9 mouse cellular contexts compared by ENCODE assay signal in genomic region chr15:9072630-9073029, GRCm38 (mm10). TPM values are rescaled to one million over a fixed set of nuclear protein-coding genes. Genes with fewer than 3 reads are reported as not detected.
A peak's percentile ranks its signal among the peaks of the same experiment; 100 is the strongest.
DNase-seq lines count a peak whose midpoint lies in the region; ATAC-seq and TF ChIP-seq lines count a peak whose summit lies in the region.
"Had no signal": no experiment of that assay in that cellular context is flagged by ENCODE, and none has a peak within 500 bp of the region (broad histone marks: within the 10 kb centered on the region; RNA-seq: fewer than 3 reads in every experiment).

No protein-coding gene starts in this region.

- no peaks in the 10 kb centered on the region for H3K9me3 ChIP-seq in heart, embryonic 16.5 days (replicated peaks; ENCODE audit: control insufficient read depth, low read length)
- H3K9me3 ChIP-seq in liver, embryonic 15.5 days (replicated peaks), result no peaks in the 10 kb centered on the region
- no peaks in the 10 kb centered on the region for H3K9me3 ChIP-seq in stomach, embryonic 15.5 days

- WGBS in heart, embryonic 16.5 days, result 12% methylated on average over 5 of the region's 5 CpGs
- 0% methylated on average over 5 of the region's 5 CpGs for WGBS in liver, embryonic 15.5 days (ENCODE audit: insufficient replicate concordance)
- 14% methylated on average over 5 of the region's 5 CpGs for WGBS in stomach, embryonic 15.5 days

- peak overlapping the region; percentile 97 for H3K4me3 ChIP-seq in gastrocnemius, adult 2 months
- H3K4me3 ChIP-seq in heart, embryonic 16.5 days (ENCODE audit: low read length), result peak overlapping the region; percentile 97
- peak overlapping the region; percentile 95 for H3K4me3 ChIP-seq in liver, embryonic 15.5 days (replicated peaks)
- H3K4me3 ChIP-seq in stomach, embryonic 15.5 days (replicated peaks), result peak overlapping the region; percentile 92

- H3K36me3 ChIP-seq in heart, embryonic 16.5 days (ENCODE audit: control insufficient read depth, insufficient read depth), result no peaks in the 10 kb centered on the region
- H3K36me3 ChIP-seq in liver, embryonic 15.5 days (replicated peaks), result peaks cover 11% of the 10 kb centered on the region
- no peaks in the 10 kb centered on the region for H3K36me3 ChIP-seq in stomach, embryonic 15.5 days

- H3K27me3 ChIP-seq in heart, embryonic 16.5 days (ENCODE audit: control insufficient read depth, insufficient read depth, low read length), result no peaks in the 10 kb centered on the region
- H3K27me3 ChIP-seq in liver, embryonic 15.5 days, result no peaks in the 10 kb centered on the region
- H3K27me3 ChIP-seq in stomach, embryonic 15.5 days (replicated peaks), result no peaks in the 10 kb centered on the region
- H3K27me3 ChIP-seq: Patski had no signal

- peak overlapping the region; percentile 71 for H3K4me2 ChIP-seq in heart, embryonic 16.5 days (ENCODE audit: low read depth, low read length)
- peak overlapping the region; percentile 83 for H3K4me2 ChIP-seq in liver, embryonic 15.5 days
- peak overlapping the region; percentile 71 for H3K4me2 ChIP-seq in stomach, embryonic 15.5 days

- peaks cover 48% of the 10 kb centered on the region for H3K4me1 ChIP-seq in heart, embryonic 16.5 days (ENCODE audit: control insufficient read depth, insufficient read depth, low read length)
- H3K4me1 ChIP-seq in liver, embryonic 15.5 days (replicated peaks), result peaks cover 49% of the 10 kb centered on the region
- H3K4me1 ChIP-seq in stomach, embryonic 15.5 days, result peaks cover 21% of the 10 kb centered on the region

- H3K9ac ChIP-seq in heart, embryonic 16.5 days (ENCODE audit: low read length), result peak overlapping the region; percentile 97
- peak overlapping the region; percentile 99 for H3K9ac ChIP-seq in liver, embryonic 15.5 days
- H3K9ac ChIP-seq in stomach, embryonic 15.5 days, result no peak overlapping the region

- no peak for ATAC-seq in heart, embryonic 16.5 days (replicated peaks; ENCODE audit: extremely low read depth, insufficient read depth, low FRiP score)
- ATAC-seq in liver, embryonic 15.5 days (ENCODE audit: insufficient read depth), result no peak
- ATAC-seq in stomach, embryonic 15.5 days (ENCODE audit: insufficient read depth, low FRiP score, low read depth), result no peak

- TF ChIP-seq CTCF in gastrocnemius, adult 2 months (IDR thresholded peaks at IDR 0.05), result no peak

- intact Hi-C loops in gastrocnemius, adult 2 months (cut with DNase I), result no loop called here
- intact Hi-C loops in gastrocnemius, postnatal 14 days (cut with DNase I; ENCODE audit: low total_unique reads), result no loop called here

- no peak for DNase-seq in gastrocnemius, adult 2 months
- DNase-seq in gastrocnemius, postnatal 14 days, result no peak
- DNase-seq in adipocyte (ENCODE audit: low spot score), result peak; percentile 65
- DNase-seq in frontal cortex, postnatal 14 days (ENCODE audit: low spot score in 2 of 2), result no peak
- no peak for DNase-seq in urinary bladder, adult 18-20 months (ENCODE audit: low spot score in 2 of 2)

- peak overlapping the region; percentile 91; the same call in 1 of the 2 replicates for H3K27ac ChIP-seq in gastrocnemius, adult 2 months
- H3K27ac ChIP-seq in heart, embryonic 16.5 days (ENCODE audit: low read length), result peak overlapping the region; percentile 98
- H3K27ac ChIP-seq in liver, embryonic 15.5 days (replicated peaks), result peak overlapping the region; percentile 97
- peak overlapping the region; percentile 94; the same call in 1 of the 2 replicates for H3K27ac ChIP-seq in stomach, embryonic 15.5 days

RNA-seq across cellular contexts. Expression of gene Nadk2, which starts 1.6 kb away (rescaled TPM):
- 10 to 100 TPM; 32.2 to 42.6 TPM for total RNA-seq in gastrocnemius, adult 2 months (2021)
- 10 to 100 TPM; 21.1 to 25.0 TPM for total RNA-seq in gastrocnemius, postnatal 14 days (2021)
- polyA plus RNA-seq in heart, embryonic 16.5 days (2015; fragmentation: Nextera tagmentation; extraction: Ambion mirVana), result 41.5 and 45.8 TPM in 2 replicates
- polyA plus RNA-seq in liver, embryonic 15.5 days (2015; fragmentation: Nextera tagmentation; extraction: Ambion mirVana), result 97.8 and 101 TPM in 2 replicates
- polyA plus RNA-seq in stomach, embryonic 15.5 days (2015; fragmentation: Nextera tagmentation; extraction: Ambion mirVana), result 38.6 and 40.0 TPM in 2 replicates
